Mouse (Mus musculus) lung, postnatal 0 days (tissue): ENCODE measurements at regions not wholly inside any gene's neighbourhood (a gene's known extent, or its start where the extent isn't known, plus 50 kb on each side); places are given as distances from the start of the nearest gene placed in this dataset.

Experiments
- ATAC-seq: fragments of 200-750 bp; cut with Nextera tagmentation; 2 replicates; pipeline ENCODE4 v1.8.0; 2017; ENCODE audit warnings: moderate library complexity
- DNase-seq: peaks from one replicate; pipeline ENCODE4 v3.0.0-alpha.2; 2016; ENCODE audit warnings: low spot score
- H3K27ac ChIP-seq: fragments of 300-500 bp; sonication (generic); 2 replicates; pipeline ENCODE4 v1.5.1; 2014; ENCODE audit warnings: antibody characterized with exemption, mild to moderate bottlenecking, low read length, mixed read lengths
- H3K27me3 ChIP-seq: fragments of 300-500 bp; sonication (generic); replicated peaks from 2 replicates; pipeline ENCODE4 v1.6.1; 2014; ENCODE audit warnings: low read length, mixed read lengths; ENCODE audit not compliant: insufficient read depth
- H3K36me3 ChIP-seq: fragments of 300-500 bp; sonication (generic); 2 replicates; pipeline ENCODE4 v1.6.1; 2014; ENCODE audit warnings: low read length, mixed read lengths; ENCODE audit not compliant: insufficient read depth
- H3K4me1 ChIP-seq: fragments of 300-500 bp; sonication (generic); 2 replicates; pipeline ENCODE4 v1.6.1; 2014; ENCODE audit warnings: antibody characterized with exemption, low read depth, low read length, mixed read lengths; ENCODE audit not compliant: insufficient read depth
- H3K4me2 ChIP-seq: fragments of 300-500 bp; sonication (generic); replicated peaks from 2 replicates; pipeline ENCODE4 v1.6.1; 2014; ENCODE audit warnings: low read depth, mild to moderate bottlenecking, low read length, moderate library complexity, mixed read lengths
- H3K4me3 ChIP-seq: fragments of 300-500 bp; sonication (generic); 2 replicates; pipeline ENCODE4 v1.5.1; 2014; ENCODE audit warnings: low read depth, low read length
- H3K9ac ChIP-seq: fragments of 300-500 bp; sonication (generic); replicated peaks from 2 replicates; pipeline ENCODE4 v1.6.1; 2014; ENCODE audit warnings: low read depth, mild to moderate bottlenecking
- H3K9me3 ChIP-seq: fragments of 300-500 bp; sonication (generic); 2 replicates; pipeline ENCODE4 v1.6.1; 2016; ENCODE audit warnings: low read length, mixed read lengths
- CTCF ChIP-seq: IDR thresholded peaks from 2 replicates; pipeline ENCODE4 v1.5.1; 2016; ENCODE audit warnings: antibody characterized with exemption, mild to moderate bottlenecking
- EP300 ChIP-seq: IDR thresholded peaks from 2 replicates; pipeline ENCODE4 v1.6.1; 2016; ENCODE audit warnings: antibody characterized with exemption, mild to moderate bottlenecking, control low read depth
- WGBS: fragments of 180-500 bp; shearing (Covaris S2); extraction: QIAGEN DNeasy Blood & Tissue Kit; methylation state at CpG from one replicate; pipeline ENCODE4 v1.1.7; 2014; 5-methylcytosine and 5-hydroxymethylcytosine counted together

GRCm38 (mm10) chr13:52179977-52180376 is 333.5 kb downstream of the Gadd45g start:
- TF ChIP-seq CTCF, result no peak
- TF ChIP-seq EP300, result no peak
- ATAC-seq (no peak), DNase-seq (no peak)
- Histone ChIP-seq H3K36me3 (no peaks in the 10 kb centered on the region), H3K4me1 (no peaks in the 10 kb centered on the region), H3K9me3 (no peaks in the 10 kb centered on the region), H3K27ac (no peak overlapping the region), H3K27me3 (no peaks in the 10 kb centered on the region), H3K4me2 (no peak overlapping the region), H3K9ac (no peak overlapping the region), H3K4me3 (no peak overlapping the region)
- 85% methylated on average over 4 of the region's 4 CpGs for WGBS

- DNase-seq (no peak), ATAC-seq (no peak)
- Histone ChIP-seq H3K9ac (no peak overlapping the region), H3K4me1 (no peaks in the 10 kb centered on the region), H3K27ac (no peak overlapping the region), H3K27me3 (no peaks in the 10 kb centered on the region), H3K4me2 (no peak overlapping the region), H3K4me3 (no peak overlapping the region), H3K9me3 (no peaks in the 10 kb centered on the region), H3K36me3 (no peaks in the 10 kb centered on the region)
- TF ChIP-seq CTCF, result no peak
- no peak for TF ChIP-seq EP300
- WGBS, result 50% methylated on average over 5 of the region's 5 CpGs
Observed at GRCm38 (mm10) chr13:52183635-52184034, 337.2 kb downstream of the Gadd45g start.

DNA sequence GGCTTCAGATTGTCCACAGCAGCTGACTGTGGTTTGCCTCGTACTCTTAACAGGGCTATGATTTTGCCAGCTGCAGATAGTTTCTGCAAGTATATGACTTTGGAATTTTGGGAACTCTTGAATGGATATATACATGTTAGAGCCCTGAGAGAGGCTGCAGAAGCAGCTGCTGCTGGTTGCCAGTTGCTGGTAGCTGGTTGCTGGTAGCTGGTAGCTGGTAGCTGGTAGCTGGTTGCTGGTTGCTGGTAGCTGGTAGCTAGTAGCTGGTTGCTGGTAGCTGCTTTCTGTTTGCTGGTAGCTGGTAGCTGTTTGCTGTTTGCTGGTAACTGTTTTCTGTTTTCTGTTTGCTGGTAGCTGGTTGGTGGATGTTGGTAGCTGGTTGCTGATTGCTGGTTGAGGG is 339.1 kb downstream of the Gadd45g start:
- Histone ChIP-seq H3K27ac (no peak overlapping the region), H3K9me3 (no peaks in the 10 kb centered on the region), H3K9ac (no peak overlapping the region), H3K27me3 (no peaks in the 10 kb centered on the region), H3K4me2 (no peak overlapping the region), H3K4me1 (no peaks in the 10 kb centered on the region; the same call in 1 of the 2 replicates), H3K4me3 (no peak overlapping the region), H3K36me3 (no peaks in the 10 kb centered on the region)
- no peak for DNase-seq
- TF ChIP-seq CTCF, result no peak
- TF ChIP-seq EP300, result no peak
- no peak for ATAC-seq
- 73% methylated on average over 1 of the region's 1 CpGs for WGBS

- no peaks in the 10 kb centered on the region; the same call in 1 of the 2 replicates for H3K4me1 ChIP-seq
- H3K4me3 ChIP-seq, result no peak overlapping the region
- H3K27ac ChIP-seq, result no peak overlapping the region
- H3K9me3 ChIP-seq, result no peaks in the 10 kb centered on the region
- WGBS, result 82% methylated on average over 8 of the region's 8 CpGs
- no peak for TF ChIP-seq CTCF
- no peak for TF ChIP-seq EP300
- H3K27me3 ChIP-seq, result no peaks in the 10 kb centered on the region
- H3K36me3 ChIP-seq, result no peaks in the 10 kb centered on the region
- ATAC-seq (no peak), DNase-seq (no peak)
- no peak overlapping the region for H3K4me2 ChIP-seq
- no peak overlapping the region for H3K9ac ChIP-seq
Observed at GRCm38 (mm10) chr13:52187841-52188604, 341.5 kb downstream of the Gadd45g start.

DNA sequence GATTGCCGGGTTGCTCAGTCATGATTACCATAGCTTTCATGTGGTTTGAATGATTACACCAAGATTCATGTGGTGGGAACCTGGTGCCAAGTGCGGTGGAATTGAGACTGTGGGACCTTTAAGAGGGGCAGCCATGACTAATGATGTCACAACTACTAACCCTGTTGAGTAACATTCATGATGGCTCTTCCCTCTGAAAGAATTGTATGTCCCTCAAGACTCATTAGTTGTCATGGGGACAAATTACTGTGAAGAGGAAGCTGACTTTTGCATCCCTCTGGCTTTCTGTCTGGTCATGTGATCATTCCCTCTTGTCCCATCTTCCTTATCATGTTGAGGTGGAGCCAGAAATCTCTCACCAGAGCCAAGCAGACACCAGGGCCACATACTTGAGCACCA is 342.1 kb downstream of the Gadd45g start:
- no peak for TF ChIP-seq CTCF
- TF ChIP-seq EP300, result no peak
- Histone ChIP-seq H3K4me1 (no peaks in the 10 kb centered on the region; the same call in 1 of the 2 replicates), H3K27me3 (no peaks in the 10 kb centered on the region), H3K9me3 (no peaks in the 10 kb centered on the region), H3K4me3 (no peak overlapping the region), H3K9ac (no peak overlapping the region), H3K4me2 (no peak overlapping the region), H3K36me3 (no peaks in the 10 kb centered on the region), H3K27ac (no peak overlapping the region)
- WGBS, result 72% methylated on average over 2 of the region's 2 CpGs
- DNase-seq (peak; percentile 53), ATAC-seq (peak; percentile 40; the same call in 1 of the 2 replicates)

DNA sequence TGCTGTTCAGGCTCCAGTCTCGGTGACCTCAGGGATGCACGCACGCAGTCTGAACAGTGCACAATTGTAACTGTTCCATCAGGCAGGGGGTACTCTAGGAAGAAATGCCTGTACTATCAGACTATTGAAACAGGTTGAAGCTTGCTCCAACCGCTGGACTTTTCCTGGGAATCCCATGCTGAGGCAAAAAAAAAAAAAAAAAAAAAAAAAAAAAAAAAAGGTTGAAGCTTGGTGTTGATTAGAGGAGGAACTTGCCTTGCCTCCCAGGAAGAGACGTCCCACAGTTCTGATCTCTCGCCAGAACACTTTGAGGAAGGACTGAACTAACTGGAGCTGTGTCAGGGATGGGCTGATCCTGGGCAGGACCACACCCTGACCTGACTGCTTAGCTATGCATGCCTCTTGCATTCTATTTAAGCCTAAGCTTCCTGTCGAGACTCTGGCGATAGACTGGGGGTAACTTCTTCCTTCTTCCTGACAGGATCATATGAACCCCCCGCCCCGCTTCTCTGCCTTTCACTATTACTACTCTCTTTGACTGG is 341.6 kb downstream of the Diras2 start:
- no peaks in the 10 kb centered on the region; the same call in 1 of the 2 replicates for H3K4me1 ChIP-seq
- no peak overlapping the region for H3K4me3 ChIP-seq
- H3K27ac ChIP-seq, result no peak overlapping the region
- WGBS, result 58% methylated on average over 10 of the region's 10 CpGs
- no peaks in the 10 kb centered on the region for H3K9me3 ChIP-seq
- no peak overlapping the region for H3K4me2 ChIP-seq
- H3K36me3 ChIP-seq, result no peaks in the 10 kb centered on the region
- no peak for DNase-seq
- ATAC-seq, result 0 out of 2 replicates have a peak, but pooled peaks have one; percentile 18
- no peak for TF ChIP-seq CTCF
- no peak for TF ChIP-seq EP300
- H3K9ac ChIP-seq, result no peak overlapping the region
- no peaks in the 10 kb centered on the region for H3K27me3 ChIP-seq
